Mouse (Mus musculus): ENCODE results near the gene Ltb. TPM values are rescaled to one million over a fixed set of nuclear protein-coding genes. Genes with fewer than 3 reads are reported as not detected.

Gene Ltb
- 0.55 TPM for polyA plus RNA-seq (2015; fragmentation: Illumina TruSeq; extraction: RNeasy Lipid Tissue Mini Kit (QIAGEN cat#74804); ENCODE audit: low read depth, low replicate concordance)

DNA sequence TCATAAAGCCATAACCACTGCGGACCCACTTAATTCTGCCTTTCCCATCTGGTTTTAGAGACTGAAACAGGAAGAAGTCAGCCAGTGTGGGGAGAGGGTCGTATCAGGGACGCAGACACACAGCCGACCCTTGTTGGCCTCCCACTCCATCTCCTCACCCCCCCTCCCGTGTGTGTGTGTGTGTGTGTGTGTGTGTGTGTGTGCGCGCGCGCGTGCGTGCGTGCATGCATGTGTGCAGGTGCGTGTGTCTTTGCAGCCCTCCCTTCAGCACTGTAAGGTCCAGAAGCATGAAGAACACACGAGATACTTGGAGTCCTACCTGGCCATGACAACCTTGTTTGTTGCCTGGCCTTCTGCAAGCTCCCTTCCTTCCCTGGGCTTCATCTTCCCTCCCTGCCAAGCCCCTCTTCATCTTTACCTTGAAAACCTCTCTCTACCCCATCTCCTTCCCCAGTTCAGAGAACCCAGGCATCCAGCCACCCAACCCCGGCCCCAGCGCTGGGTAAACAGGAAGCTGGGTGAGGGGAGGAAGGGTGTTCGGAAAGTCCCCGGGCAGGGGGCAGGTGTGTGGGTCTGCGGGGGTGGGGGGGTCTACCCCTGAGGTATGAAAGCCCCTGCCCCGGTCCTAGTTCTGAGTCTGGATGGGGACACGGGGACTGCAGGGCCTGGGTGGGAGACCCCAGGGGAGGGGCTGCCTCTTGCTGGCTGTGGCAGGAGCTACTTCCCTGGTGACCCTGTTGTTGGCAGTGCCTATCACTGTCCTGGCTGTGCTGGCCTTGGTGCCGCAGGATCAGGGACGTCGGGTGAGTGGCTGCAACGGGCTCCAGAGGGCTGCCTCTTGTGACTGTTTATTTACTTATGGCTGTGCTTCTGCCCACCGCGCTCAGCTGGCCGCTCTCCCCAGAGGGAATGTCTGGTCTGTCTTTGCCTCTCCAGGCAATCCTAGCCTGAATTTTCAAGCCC is at the start of gene Ltb:
Ltb (plus strand) TSS at position 559 of the 963 bp plus-strand sequence.

DNA sequence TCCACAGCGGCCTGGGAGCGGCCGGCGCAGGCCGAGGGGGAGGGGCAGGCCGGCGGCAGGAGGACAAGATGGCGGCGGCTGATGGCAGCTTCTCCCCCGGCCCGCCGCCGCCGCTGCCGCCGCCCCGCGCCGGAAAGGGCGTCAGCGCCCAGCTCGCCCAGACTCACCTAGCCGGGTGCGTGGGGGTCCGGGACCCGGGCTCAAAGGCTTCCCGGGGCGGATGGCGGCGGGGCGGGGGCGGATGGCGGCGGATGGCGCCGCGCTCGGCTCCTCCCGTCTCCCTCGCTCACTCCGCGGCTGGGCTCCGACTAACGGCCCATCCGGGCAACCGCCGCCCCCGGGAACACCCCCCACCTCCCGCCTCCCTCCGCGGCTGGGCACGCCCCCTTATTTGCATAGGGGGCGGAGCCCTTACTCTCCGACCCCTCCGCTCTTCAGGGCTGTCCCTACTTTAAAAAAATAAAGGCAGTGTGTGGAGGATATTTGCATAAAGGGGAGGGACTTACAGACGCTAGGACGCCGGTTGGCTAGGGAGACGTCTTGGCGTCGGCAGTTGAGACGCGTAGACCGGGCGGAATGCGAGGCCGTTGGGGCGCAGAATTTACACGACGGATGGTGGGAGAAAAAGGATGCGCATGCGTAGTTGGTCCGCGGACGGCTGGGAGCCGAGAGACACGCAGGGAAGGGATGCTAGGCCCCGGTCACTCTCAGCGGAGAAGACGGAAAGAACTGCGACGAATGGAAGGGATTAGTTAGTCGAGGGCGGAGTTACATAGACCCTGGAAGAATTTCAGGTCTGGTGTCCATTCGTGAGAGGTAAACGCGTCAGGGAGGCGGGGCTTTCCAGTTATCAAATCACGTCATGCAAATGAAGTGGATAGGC is 29.4 kb upstream of the Ltb start, which contains the start of gene Prrc2a:
Prrc2a (minus strand) TSS at position 330 of the 883 bp plus-strand sequence.

DNA sequence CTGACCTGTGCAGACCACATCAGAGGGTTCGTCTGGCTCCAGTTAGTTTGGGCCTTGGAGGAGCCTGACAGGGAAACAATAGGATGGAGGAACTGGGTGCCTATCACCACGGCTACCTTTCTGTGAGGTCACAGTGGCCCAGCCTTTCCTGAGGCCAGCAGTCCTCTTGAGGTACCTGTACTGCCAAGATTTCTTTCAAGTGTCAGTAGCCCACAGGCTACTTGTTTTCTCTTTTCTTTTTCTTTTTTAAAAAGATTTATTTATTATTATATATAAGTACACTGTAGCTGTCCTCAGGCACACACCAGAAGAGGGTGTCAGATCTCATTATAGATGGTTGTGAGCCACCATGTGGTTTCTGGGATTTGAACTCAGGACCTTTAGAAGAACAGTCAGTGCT is 18.3 kb upstream of the Ltb start, which contains the start of gene Aif1:
Aif1 (minus strand) TSS at position 101 of the 400 bp plus-strand sequence.

DNA sequence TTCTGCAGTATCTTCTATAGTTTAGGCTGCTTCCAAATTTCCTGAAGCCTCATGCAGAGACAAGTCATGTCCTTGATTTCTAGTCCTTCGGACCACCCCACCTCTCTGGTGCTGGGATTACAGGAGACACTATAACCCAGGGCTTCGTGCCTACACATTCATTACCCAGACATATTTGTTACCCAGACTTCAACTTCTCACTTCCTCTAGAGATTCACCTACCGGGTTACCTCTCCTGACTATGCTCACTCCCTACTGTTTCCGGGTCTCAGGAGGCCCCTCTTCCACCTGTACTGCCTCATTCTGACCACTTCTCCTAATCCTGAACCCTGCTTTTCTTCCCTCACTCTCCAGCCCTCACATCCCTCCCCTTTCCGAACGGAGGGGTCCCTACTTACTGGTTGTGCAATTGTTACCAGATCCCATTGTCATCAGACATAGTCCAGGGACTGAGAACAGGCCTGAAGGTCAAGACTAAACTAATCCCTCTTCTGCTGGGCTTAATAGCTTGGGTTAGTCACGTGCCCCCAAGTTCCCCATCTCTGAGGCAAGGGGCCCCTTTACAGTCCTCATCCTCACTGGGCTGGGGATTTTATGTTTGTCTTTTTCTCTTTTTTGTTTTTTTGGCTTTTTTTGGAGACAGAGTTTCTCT is 6.2 kb upstream of the Ltb start, which contains the start of gene Lst1:
Lst1 (minus strand) TSS at position 481 of the 652 bp plus-strand sequence.

DNA sequence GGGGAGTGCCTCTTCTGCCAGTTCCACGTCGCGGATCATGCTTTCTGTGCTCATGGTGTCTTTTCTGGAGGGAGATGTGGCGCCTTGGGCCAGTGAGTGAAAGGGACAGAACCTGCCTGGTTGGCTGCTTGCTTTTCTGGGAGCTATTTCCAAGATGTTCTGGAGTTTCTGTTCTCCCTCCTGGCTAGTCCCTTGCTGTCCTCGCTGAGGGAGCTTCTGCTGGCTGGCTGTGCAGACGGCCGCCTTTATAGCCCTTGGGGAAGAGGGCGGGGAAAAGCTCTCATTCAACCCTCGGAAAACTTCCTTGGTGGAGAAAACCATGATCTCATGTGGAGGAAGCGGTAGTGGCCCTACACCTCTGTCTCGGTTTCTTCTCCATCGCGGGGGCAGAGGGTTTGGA is 7.5 kb downstream of the Ltb start, which contains the start of gene Tnf:
Tnf (minus strand) TSS at position 221 of the 400 bp plus-strand sequence.

DNA sequence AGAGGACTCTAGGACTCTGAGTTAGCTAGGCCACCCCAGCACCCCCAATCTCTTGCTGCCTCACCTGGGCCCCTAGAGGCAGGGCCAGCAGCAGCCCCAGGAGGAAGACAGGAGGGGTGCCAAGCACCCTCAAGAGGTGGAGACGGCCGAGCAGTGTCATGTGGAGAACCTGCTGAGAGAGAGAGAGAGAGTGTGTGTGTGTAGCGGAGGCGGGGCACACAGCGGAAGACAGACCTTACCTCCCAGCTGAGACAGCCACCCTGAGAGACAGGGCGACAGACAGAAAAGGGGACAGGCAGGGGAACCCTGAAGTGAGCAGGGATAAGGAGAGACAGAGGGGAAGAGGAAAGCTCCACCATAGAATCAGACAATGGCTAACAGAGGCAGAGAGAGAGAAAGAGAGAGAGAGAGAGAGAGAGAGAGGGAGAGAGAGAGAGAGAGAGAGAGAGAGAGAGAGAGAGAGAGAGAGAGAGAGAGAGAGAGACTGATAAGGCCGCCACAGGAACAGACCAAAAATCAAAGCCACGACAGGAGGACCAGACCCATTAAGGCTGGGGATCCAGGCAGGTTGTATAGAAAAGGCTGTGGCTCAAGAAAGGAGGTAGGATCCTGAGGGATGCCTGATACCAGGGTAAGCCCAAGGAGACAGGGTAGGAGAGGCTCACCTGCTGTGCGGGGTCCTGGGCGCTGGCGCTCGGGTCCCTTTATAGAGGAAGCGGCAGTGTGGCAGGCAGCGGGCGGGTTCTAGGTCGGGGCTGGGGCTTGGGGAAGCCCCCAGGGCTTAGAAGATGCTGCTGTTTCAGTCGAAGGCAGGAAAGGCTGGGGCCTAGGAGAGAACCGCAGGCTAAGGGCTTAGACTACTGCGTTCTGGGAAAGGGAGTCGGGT is 10.5 kb downstream of the Ltb start, which contains the start of gene Lta:
Lta (minus strand) TSS at position 858 of the 886 bp plus-strand sequence.

GRCm38 (mm10) chr17:35220156-35220952 is 26.1 kb downstream of the Ltb start, which contains the start of gene Gm16181:
Gene Gm16181 (plus strand): TSS chr17:35220834.

DNA sequence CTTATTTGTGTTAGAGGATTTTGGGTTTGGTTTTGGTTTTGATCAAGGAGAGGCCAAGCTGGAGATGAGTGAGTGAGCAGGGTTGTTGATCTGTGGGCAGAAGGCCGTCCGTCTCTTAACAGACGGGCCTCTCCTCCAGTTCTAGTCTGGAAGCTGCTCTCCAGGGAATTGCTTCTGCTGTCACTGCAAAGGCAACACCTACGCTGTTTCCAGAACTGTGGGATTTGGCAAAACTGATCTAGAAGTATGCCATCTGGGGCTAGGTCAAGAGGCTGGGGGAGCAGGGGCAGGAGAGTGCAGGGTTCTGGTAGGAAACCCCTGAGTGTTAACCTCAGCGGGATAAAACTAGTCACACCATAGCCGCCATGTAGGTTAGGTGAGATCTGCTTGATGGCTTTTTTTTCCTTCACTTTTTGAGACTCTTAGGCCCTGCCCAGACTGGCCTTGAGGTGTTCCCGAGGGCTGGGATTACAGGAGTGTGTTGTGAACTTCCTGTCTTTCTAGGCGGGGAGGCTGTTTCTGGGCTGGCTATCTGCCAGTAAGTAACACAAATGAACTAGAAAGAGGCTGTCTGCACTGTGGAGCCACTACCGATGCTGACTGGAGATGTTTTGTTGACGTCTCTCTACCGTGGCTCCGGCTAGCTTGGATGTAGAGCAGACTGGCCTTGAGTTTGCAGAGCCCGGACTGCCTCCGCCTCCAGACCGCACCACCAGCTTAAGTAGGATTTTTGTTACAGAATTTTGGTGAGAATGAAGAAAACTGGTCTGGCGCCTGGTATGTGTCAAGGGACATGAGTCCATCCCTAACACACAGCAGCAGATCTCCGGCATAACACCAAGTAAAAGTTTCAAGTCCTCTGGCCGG is 39.1 kb downstream of the Ltb start, which contains the start of gene Atp6v1g2:
Atp6v1g2 (plus strand) TSS at position 547 of the 867 bp plus-strand sequence.

GRCm38 (mm10) chr17:35235614-35236389 is 41.6 kb downstream of the Ltb start, which contains the start of gene Nfkbil1:
Gene Nfkbil1 (minus strand): TSS chr17:35235792.

DNA sequence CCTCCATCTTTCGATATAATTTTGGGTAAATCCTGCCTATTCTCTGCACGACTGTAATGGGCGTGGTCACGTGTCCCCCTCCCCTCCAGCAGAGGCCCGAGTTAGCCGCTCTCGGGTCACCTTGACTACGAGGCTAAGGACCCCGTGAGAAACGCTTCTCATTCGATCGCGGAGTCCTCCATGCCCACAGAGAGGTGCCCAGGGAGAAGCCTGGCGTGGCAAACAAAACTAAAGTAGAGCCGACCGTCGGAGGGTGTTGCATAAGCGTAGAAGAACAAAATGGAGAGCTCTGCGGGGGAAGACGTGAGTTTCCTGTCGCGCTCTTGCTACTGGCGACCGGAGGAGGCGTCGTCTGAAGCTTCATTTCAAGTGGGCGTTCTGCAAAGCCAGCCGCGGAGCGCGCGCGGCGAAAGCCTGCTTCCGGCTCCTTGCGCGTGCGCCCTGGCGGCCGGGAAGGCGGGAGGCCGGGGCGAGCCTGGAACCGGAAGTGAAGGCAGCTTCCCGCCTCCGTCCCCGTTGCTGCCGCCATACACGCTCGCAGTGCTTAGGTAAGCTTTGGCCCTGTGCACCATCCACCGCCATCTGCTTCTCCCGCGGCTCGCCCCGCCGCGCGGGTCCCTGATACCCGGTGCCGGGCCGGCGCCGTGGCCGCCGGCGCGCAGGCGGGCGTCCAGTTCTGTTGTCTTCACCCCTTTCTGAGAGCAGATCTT is 47.2 kb downstream of the Ltb start, which contains the start of gene Ddx39b:
Ddx39b (plus strand) TSS at position 442 of the 710 bp plus-strand sequence.

Other genes with a start within 250 kb of the Ltb start
- 8.3 TPM for gene Hspa1b, start 235.2 kb upstream of the Ltb start, polyA plus RNA-seq (2015; fragmentation: Illumina TruSeq; extraction: RNeasy Lipid Tissue Mini Kit (QIAGEN cat#74804); ENCODE audit: low read depth, low replicate concordance)
- gene Gm20481, start 224.5 kb upstream of the Ltb start, polyA plus RNA-seq (2015; fragmentation: Illumina TruSeq; extraction: RNeasy Lipid Tissue Mini Kit (QIAGEN cat#74804); ENCODE audit: low read depth, low replicate concordance): not detected
- gene Hspa1a, start 222.3 kb upstream of the Ltb start, polyA plus RNA-seq (2015; fragmentation: Illumina TruSeq; extraction: RNeasy Lipid Tissue Mini Kit (QIAGEN cat#74804); ENCODE audit: low read depth, low replicate concordance): 8.4 TPM
- gene Hspa1l, start 221.7 kb upstream of the Ltb start, polyA plus RNA-seq (2015; fragmentation: Illumina TruSeq; extraction: RNeasy Lipid Tissue Mini Kit (QIAGEN cat#74804); ENCODE audit: low read depth, low replicate concordance): 0.36 TPM
- 26.4 TPM for gene Lsm2, start 212.6 kb upstream of the Ltb start, polyA plus RNA-seq (2015; fragmentation: Illumina TruSeq; extraction: RNeasy Lipid Tissue Mini Kit (QIAGEN cat#74804); ENCODE audit: low read depth, low replicate concordance)
- gene Vars, start 193.5 kb upstream of the Ltb start, polyA plus RNA-seq (2015; fragmentation: Illumina TruSeq; extraction: RNeasy Lipid Tissue Mini Kit (QIAGEN cat#74804); ENCODE audit: low read depth, low replicate concordance): 22.8 TPM
- gene Vwa7, start 177.9 kb upstream of the Ltb start, polyA plus RNA-seq (2015; fragmentation: Illumina TruSeq; extraction: RNeasy Lipid Tissue Mini Kit (QIAGEN cat#74804); ENCODE audit: low read depth, low replicate concordance): 0.71 TPM
- gene Sapcd1, start 166.4 kb upstream of the Ltb start, polyA plus RNA-seq (2015; fragmentation: Illumina TruSeq; extraction: RNeasy Lipid Tissue Mini Kit (QIAGEN cat#74804); ENCODE audit: low read depth, low replicate concordance): not detected
- gene Msh5, start 147.7 kb upstream of the Ltb start, polyA plus RNA-seq (2015; fragmentation: Illumina TruSeq; extraction: RNeasy Lipid Tissue Mini Kit (QIAGEN cat#74804); ENCODE audit: low read depth, low replicate concordance): 0.67 TPM
- gene Clic1, start 144.5 kb upstream of the Ltb start, polyA plus RNA-seq (2015; fragmentation: Illumina TruSeq; extraction: RNeasy Lipid Tissue Mini Kit (QIAGEN cat#74804); ENCODE audit: low read depth, low replicate concordance): 22.1 TPM
- gene Ddah2, start 135.4 kb upstream of the Ltb start, polyA plus RNA-seq (2015; fragmentation: Illumina TruSeq; extraction: RNeasy Lipid Tissue Mini Kit (QIAGEN cat#74804); ENCODE audit: low read depth, low replicate concordance): 19.3 TPM
- gene Ly6g6c, start 129.1 kb upstream of the Ltb start, polyA plus RNA-seq (2015; fragmentation: Illumina TruSeq; extraction: RNeasy Lipid Tissue Mini Kit (QIAGEN cat#74804); ENCODE audit: low read depth, low replicate concordance): not detected
- gene Mpig6b, start 128.3 kb upstream of the Ltb start, polyA plus RNA-seq (2015; fragmentation: Illumina TruSeq; extraction: RNeasy Lipid Tissue Mini Kit (QIAGEN cat#74804); ENCODE audit: low read depth, low replicate concordance): not detected
- gene Ly6g6e, start 117.5 kb upstream of the Ltb start, polyA plus RNA-seq (2015; fragmentation: Illumina TruSeq; extraction: RNeasy Lipid Tissue Mini Kit (QIAGEN cat#74804); ENCODE audit: low read depth, low replicate concordance): 5.5 TPM
- gene Ly6g6d, start 116.4 kb upstream of the Ltb start, polyA plus RNA-seq (2015; fragmentation: Illumina TruSeq; extraction: RNeasy Lipid Tissue Mini Kit (QIAGEN cat#74804); ENCODE audit: low read depth, low replicate concordance): 1.8 TPM
- gene Ly6g6f, start 108.8 kb upstream of the Ltb start, polyA plus RNA-seq (2015; fragmentation: Illumina TruSeq; extraction: RNeasy Lipid Tissue Mini Kit (QIAGEN cat#74804); ENCODE audit: low read depth, low replicate concordance): 0.70 TPM
- 106 TPM for gene Abhd16a, start 105.2 kb upstream of the Ltb start, polyA plus RNA-seq (2015; fragmentation: Illumina TruSeq; extraction: RNeasy Lipid Tissue Mini Kit (QIAGEN cat#74804); ENCODE audit: low read depth, low replicate concordance)
- gene Ly6g5c, start 86.2 kb upstream of the Ltb start, polyA plus RNA-seq (2015; fragmentation: Illumina TruSeq; extraction: RNeasy Lipid Tissue Mini Kit (QIAGEN cat#74804); ENCODE audit: low read depth, low replicate concordance): not detected
- gene Ly6g5b, start 79.0 kb upstream of the Ltb start, polyA plus RNA-seq (2015; fragmentation: Illumina TruSeq; extraction: RNeasy Lipid Tissue Mini Kit (QIAGEN cat#74804); ENCODE audit: low read depth, low replicate concordance): not detected
- gene Gpank1, start 73.0 kb upstream of the Ltb start, polyA plus RNA-seq (2015; fragmentation: Illumina TruSeq; extraction: RNeasy Lipid Tissue Mini Kit (QIAGEN cat#74804); ENCODE audit: low read depth, low replicate concordance): 24.9 TPM
- 221 TPM for gene Csnk2b, start 72.4 kb upstream of the Ltb start, polyA plus RNA-seq (2015; fragmentation: Illumina TruSeq; extraction: RNeasy Lipid Tissue Mini Kit (QIAGEN cat#74804); ENCODE audit: low read depth, low replicate concordance)
- 18.0 TPM for gene D17H6S53E, start 68.1 kb upstream of the Ltb start, polyA plus RNA-seq (2015; fragmentation: Illumina TruSeq; extraction: RNeasy Lipid Tissue Mini Kit (QIAGEN cat#74804); ENCODE audit: low read depth, low replicate concordance)
- gene Apom, start 62.4 kb upstream of the Ltb start, polyA plus RNA-seq (2015; fragmentation: Illumina TruSeq; extraction: RNeasy Lipid Tissue Mini Kit (QIAGEN cat#74804); ENCODE audit: low read depth, low replicate concordance): not detected
- 159 TPM for gene Bag6, start 59.3 kb upstream of the Ltb start, polyA plus RNA-seq (2015; fragmentation: Illumina TruSeq; extraction: RNeasy Lipid Tissue Mini Kit (QIAGEN cat#74804); ENCODE audit: low read depth, low replicate concordance)
- gene Prrc2a, start 29.5 kb upstream of the Ltb start, polyA plus RNA-seq (2015; fragmentation: Illumina TruSeq; extraction: RNeasy Lipid Tissue Mini Kit (QIAGEN cat#74804); ENCODE audit: low read depth, low replicate concordance): 185 TPM
- 19.0 TPM for gene Aif1, start 18.4 kb upstream of the Ltb start, polyA plus RNA-seq (2015; fragmentation: Illumina TruSeq; extraction: RNeasy Lipid Tissue Mini Kit (QIAGEN cat#74804); ENCODE audit: low read depth, low replicate concordance)
- 9.3 TPM for gene Lst1, start 6.0 kb upstream of the Ltb start, polyA plus RNA-seq (2015; fragmentation: Illumina TruSeq; extraction: RNeasy Lipid Tissue Mini Kit (QIAGEN cat#74804); ENCODE audit: low read depth, low replicate concordance)
- gene Tnf, start 7.6 kb downstream of the Ltb start, polyA plus RNA-seq (2015; fragmentation: Illumina TruSeq; extraction: RNeasy Lipid Tissue Mini Kit (QIAGEN cat#74804); ENCODE audit: low read depth, low replicate concordance): not detected
- not detected for gene Lta, start 10.9 kb downstream of the Ltb start, polyA plus RNA-seq (2015; fragmentation: Illumina TruSeq; extraction: RNeasy Lipid Tissue Mini Kit (QIAGEN cat#74804); ENCODE audit: low read depth, low replicate concordance)
- gene Gm16181, start 26.4 kb downstream of the Ltb start, polyA plus RNA-seq (2015; fragmentation: Illumina TruSeq; extraction: RNeasy Lipid Tissue Mini Kit (QIAGEN cat#74804); ENCODE audit: low read depth, low replicate concordance): not detected
- 711 TPM for gene Atp6v1g2, start 39.2 kb downstream of the Ltb start, polyA plus RNA-seq (2015; fragmentation: Illumina TruSeq; extraction: RNeasy Lipid Tissue Mini Kit (QIAGEN cat#74804); ENCODE audit: low read depth, low replicate concordance)
- 11.4 TPM for gene Nfkbil1, start 41.4 kb downstream of the Ltb start, polyA plus RNA-seq (2015; fragmentation: Illumina TruSeq; extraction: RNeasy Lipid Tissue Mini Kit (QIAGEN cat#74804); ENCODE audit: low read depth, low replicate concordance)
- gene Ddx39b, start 47.3 kb downstream of the Ltb start, polyA plus RNA-seq (2015; fragmentation: Illumina TruSeq; extraction: RNeasy Lipid Tissue Mini Kit (QIAGEN cat#74804); ENCODE audit: low read depth, low replicate concordance): 206 TPM
- gene H2-D1, start 68.3 kb downstream of the Ltb start, polyA plus RNA-seq (2015; fragmentation: Illumina TruSeq; extraction: RNeasy Lipid Tissue Mini Kit (QIAGEN cat#74804); ENCODE audit: low read depth, low replicate concordance): 50.0 TPM
- gene H2-Q1, start 126.0 kb downstream of the Ltb start, polyA plus RNA-seq (2015; fragmentation: Illumina TruSeq; extraction: RNeasy Lipid Tissue Mini Kit (QIAGEN cat#74804); ENCODE audit: low read depth, low replicate concordance): 0.45 TPM
- gene H2-Q2, start 147.8 kb downstream of the Ltb start, polyA plus RNA-seq (2015; fragmentation: Illumina TruSeq; extraction: RNeasy Lipid Tissue Mini Kit (QIAGEN cat#74804); ENCODE audit: low read depth, low replicate concordance): 2.0 TPM
- gene H2-Q4, start 185.2 kb downstream of the Ltb start, polyA plus RNA-seq (2015; fragmentation: Illumina TruSeq; extraction: RNeasy Lipid Tissue Mini Kit (QIAGEN cat#74804); ENCODE audit: low read depth, low replicate concordance): 4.1 TPM
- 0.34 TPM for gene H2-Q6, start 230.4 kb downstream of the Ltb start, polyA plus RNA-seq (2015; fragmentation: Illumina TruSeq; extraction: RNeasy Lipid Tissue Mini Kit (QIAGEN cat#74804); ENCODE audit: low read depth, low replicate concordance)
- 0.61 TPM for gene H2-Q7, start 244.7 kb downstream of the Ltb start, polyA plus RNA-seq (2015; fragmentation: Illumina TruSeq; extraction: RNeasy Lipid Tissue Mini Kit (QIAGEN cat#74804); ENCODE audit: low read depth, low replicate concordance)